Mouse (Mus musculus) left cerebral cortex, adult 8-10 months (tissue): ENCODE data around the gene Arl8b. TPM values are rescaled to one million over a fixed set of nuclear protein-coding genes. Genes with fewer than 3 reads are reported as not detected.
"Not testable (repeated sequence)": the region's sequence is repeated elsewhere in the genome, so short reads cannot be mapped to it uniquely, and the experiment has no call there.

Source experiments
- DNase-seq, 2 experiments: peaks; one replicate each; pipeline ENCODE4 v3.0.0; 2022; ENCODE audit warnings: low spot score in 2 of 2
- total RNA-seq, 4 experiments: library from RNA; stranded (reverse); gene quantifications; 2 replicates each; pipeline ENCODE4 v1.2.4; 2022

Gene Arl8b
- total RNA-seq, 4 experiments from 2014 or later: 199 to 232 (median 219) TPM

DNA sequence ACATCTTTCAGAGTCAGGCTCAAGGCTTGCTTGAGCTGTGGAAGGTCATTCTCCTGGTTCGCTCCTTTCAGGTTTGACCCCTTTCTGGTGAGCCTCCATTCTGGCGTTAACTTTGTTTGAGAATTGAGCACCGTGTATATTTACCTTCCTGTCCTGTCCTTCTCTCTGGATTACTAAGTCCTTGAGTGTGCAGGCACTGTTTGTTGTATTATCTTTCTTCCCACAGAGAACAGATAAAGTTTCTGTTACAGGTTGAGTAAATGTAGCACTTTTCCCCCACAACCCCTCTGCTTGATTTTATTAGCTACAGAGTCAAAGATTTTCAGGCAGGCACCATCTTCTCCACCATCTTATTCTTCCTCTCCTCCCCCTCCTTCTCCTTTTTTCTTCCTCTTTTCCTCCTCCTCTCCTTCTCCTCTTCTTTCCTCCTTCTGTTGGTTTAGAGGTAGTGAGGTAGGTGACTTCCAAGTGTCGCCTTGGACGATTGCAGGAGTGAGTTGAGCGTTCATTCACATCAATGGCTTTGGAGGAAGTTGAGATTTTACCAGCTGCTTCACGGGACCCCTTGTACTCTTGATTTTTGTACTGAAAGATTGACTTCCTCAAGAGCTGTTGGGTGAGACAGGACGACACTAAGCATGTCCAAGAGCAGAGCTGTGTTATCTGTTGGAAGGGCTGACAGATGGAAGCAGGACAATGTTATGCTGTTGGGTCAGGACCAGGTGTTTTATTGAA is 51.2 kb downstream of the Arl8b start:
- no peak for DNase-seq

GRCm38 (mm10) chr6:108835765-108836691 is 53.1 kb downstream of the Arl8b start:
- DNase-seq: no peak

GRCm38 (mm10) chr6:108837081-108837480 is 54.2 kb downstream of the Arl8b start:
- DNase-seq: no peak

DNA sequence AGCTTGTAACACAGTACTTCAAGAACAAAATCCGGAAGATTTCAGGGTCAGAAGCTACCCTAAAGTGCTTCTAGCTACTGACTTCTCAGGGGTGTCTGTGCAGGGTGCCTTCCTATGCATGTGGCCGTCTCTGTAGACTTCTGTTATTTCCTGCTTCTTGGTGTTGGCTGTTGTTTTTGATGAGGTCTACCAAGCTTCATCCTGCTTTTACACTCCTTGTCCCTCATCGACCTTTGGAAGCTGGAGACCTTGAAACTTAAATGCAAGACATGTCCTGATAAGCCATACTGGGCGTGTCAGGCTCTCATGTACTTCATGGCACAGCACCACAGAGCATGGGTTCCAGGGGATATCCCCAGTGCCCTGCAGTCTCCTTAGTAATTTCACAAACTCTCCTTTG is 55.1 kb downstream of the Arl8b start:
- DNase-seq: no peak

DNA sequence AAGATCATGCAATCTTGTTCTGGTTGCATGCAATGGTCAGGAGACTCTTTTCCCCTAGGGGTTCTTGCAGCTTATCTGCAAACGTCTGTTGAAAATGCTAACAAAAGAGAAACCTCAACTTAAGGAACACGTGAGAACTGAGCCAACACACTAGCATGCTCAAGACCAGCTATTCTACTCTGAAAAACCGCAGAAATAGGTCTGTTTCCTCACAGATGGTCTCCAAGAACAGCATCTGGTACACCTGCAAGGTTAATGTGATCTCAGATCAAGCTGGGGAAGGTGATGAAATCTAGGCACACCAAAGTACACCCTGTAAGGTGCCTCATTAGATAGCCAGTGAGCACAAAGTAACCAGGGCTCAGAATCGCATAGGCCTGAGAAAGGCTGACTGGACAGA is 56.5 kb downstream of the Arl8b start:
- DNase-seq: no peak

DNA sequence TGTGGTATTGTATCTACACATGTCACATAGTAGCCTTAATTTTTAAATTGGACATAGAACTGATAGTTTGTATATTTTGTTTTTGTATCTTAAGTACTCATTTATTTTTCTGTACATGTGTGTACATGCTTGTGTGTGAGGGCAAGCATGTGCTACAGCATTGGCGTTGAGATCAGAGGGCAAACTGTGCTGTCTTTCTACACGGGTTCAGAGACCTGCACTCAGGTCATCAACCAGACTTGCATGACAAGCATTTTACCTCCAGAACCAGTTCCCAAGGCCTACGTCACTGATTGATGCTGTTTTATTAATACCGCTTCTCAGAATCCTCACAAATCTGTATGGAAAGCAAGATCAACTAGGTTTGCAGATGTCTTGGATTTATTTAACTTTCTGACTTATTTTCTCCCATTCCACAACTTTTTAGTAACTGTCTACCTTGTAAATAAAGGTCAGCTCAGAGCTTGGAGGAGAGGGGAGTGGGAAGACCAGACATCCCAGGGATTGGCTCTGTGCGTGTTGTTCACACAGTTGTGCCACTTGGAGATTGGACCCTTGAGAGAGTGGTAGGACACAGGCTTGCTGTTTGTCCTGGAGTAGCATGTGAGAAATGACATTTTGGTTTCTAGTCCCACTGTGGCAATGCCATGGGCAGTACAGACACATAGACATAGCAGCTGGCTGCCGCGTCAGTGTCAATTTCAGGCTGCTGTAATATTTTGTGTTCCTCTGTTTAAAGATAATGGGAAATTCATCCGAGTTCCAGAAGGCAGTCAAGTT is 58.2 kb downstream of the Arl8b start:
- DNase-seq: no peak

GRCm38 (mm10) chr6:108843664-108844063 is 60.8 kb downstream of the Arl8b start:
- DNase-seq: no peak

- no peak for DNase-seq
These were observed 61.2 kb downstream of the Arl8b start for GRCm38 (mm10) chr6:108844093-108844492.

DNA sequence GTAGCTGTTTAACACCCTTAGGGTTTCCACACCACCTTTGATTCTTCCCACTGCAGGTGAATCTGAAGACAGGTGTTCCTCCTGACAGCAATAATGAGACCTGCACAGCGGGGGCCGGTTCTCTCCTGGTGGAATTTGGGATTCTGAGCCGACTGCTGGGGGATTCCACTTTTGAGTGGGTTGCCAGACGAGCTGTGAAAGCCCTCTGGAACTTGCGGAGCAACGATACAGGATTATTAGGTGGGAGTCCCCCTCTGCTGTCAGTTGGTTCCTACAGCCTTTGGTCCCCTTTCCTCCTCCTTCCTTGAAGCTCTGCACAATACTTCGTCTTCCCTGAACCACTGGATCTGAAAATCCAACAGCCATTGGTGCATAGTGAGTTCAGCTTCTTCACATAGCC is 61.9 kb downstream of the Arl8b start:
- no peak for DNase-seq

DNA sequence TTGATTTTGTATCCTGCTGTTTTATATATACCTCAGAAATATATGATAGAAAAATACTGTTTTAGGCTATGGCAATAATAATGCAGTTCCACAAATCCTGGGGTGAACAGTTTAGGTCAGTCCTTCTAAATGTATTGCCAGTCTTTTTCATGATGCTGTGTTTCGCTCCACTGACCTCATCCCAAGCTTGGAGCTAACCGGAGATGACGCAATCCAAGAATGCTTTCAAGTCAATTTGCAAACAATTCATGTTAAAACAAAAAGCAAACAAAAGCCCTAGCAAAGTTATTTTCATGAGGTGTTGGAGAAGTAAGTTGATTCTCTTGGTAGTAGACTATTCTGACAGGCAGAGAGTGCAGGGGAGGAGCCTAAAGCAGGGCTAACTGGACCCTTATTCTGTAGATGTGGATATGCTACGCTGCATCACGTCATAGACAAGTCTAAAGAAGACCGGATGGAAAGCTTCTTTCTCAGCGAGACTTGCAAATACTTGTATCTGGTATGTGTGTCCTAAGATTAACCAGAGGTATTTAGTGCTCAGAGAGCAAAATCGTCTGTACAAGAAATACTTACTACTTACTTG is 69.3 kb downstream of the Arl8b start:
- DNase-seq: no peak

DNA sequence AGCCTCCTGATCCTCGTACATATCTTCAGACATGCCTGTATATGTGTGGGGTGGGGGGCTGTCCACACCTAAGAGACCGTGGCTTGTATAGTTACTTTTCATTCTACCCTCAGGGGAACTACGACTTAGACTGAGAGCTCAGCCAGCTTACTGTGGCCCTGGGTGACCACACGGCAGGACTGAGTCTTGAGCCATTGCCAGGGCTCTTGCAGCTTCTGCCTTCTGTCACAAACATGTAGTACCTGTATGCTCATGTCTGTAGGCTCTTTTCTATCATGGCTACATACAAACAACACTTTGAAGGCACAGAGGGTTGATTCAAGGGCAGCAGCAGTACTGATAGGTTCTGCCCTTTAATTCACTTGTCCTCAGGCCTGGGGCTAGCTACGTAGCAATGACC is 70.1 kb downstream of the Arl8b start:
- no peak for DNase-seq

DNA sequence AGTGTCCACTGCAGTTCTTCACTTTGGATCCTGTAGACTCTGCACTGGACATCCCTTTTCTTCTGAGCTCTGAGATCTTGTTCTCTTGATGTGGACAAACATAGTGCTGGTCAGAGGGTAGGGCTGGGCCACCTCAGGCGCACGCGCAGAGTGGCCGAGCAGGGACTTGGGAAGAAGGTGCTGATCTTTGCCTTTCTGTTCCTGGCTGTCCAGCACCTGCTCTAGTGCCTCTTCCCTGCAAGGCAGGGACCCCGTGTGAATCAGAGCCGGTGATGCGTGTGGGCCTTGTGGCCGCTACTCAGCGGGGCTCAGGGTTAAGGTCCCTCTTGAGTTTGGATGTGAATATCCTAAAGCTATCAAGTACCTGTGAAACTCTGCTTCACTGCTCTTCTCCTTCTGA is 75.7 kb downstream of the Arl8b start:
- no peak for DNase-seq

DNA sequence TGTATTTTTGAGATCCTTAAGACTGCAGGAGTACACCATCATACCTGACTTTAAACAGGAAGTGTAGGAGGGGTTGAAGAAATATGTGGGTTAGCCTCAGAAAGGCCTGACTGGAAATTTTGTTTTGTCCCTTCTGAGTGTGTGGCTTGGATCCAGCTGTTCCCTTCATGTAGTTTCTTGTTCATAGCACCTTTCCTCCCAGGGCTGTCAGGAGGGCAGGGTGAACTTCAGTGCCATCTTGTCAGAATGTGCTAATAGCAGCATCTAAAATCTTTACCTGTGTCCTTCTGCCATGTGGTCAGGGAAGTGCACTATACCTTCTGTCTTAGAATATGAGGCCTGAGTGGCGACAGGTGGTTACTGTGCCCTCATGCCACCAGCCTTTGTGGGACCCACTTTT is 78.3 kb downstream of the Arl8b start:
- DNase-seq: no peak

DNA sequence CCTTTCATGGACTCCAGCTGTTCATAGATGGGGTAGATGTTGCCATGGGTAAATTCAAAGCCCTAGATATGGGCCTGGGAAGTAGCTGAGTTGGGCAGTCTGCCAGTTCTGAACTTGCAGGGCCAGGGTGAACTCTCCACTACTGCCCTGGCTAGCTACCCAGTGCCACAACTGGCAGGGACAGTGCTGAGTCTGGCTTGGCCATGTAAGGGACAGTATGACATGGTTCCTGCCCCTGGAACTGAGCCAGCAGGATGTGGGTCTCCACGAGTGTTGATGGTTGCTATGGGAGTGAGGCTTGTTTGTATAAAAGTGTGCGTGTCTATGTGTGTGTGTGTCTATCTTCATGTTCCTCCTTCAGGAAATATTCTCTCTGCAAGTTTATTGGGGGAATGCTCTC is 79.6 kb downstream of the Arl8b start:
- DNase-seq: no peak

DNA sequence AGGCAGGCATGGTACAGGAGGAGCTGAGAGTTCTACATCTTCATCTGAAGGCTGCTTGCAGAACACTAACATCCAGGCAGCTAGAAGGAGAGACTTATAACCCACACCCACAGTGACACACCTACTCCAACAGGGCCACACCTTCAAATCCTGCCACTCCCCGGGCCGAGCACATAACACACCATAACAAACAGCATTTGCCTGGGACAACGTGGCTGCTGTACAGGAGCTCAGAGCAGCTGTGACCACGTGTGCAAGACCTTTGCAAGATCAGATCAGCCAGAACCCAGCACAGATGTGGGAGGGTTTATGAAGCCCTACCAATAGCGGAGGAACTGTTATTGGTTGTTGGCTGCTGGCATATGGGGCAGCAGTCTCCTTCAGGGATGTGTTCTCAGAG is 83.4 kb downstream of the Arl8b start:
- no peak for DNase-seq

DNA sequence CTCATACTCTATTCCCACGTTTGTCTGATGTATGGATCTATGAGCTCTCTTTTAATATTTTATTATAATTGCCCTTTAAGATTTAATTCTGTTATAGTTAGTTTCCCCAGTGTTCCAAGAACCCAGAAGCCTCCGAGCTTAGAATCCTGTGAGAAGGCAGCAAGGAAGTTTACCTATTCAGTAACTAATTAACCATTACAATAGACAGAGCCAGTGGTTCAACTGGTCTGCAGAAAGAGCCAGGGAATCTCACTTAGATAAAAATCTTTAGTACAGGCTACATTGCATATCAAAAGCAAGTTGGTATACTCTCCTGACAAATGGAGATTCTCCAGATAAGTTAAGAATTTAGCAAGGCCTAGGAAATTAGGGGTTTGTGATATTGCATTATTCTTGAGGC is 86.1 kb downstream of the Arl8b start:
- DNase-seq: not testable (repeated sequence)

GRCm38 (mm10) chr6:108870421-108870820 is 87.5 kb downstream of the Arl8b start:
- DNase-seq: no peak

- no peak for DNase-seq
These were observed 88.4 kb downstream of the Arl8b start for GRCm38 (mm10) chr6:108871251-108871650.
